Mouse (Mus musculus): ENCODE results near the gene Hsh2d. TPM values are rescaled to one million over a fixed set of nuclear protein-coding genes. Genes with fewer than 3 reads are reported as not detected.

The Hsh2d gene
- polyA plus RNA-seq, 1 experiment, result 0.11 TPM

GRCm38 (mm10) chr8:72242226-72242625 lies 52.8 kb downstream of the Hsh2d start:
- no peaks in the 10 kb centered on the region for H3K27me3 ChIP-seq (ENCODE audit: control insufficient read depth, insufficient read depth, low read length)
- 14% methylated on average over 1 of the region's 1 CpGs for WGBS
- DNase-seq, result no peak
- H3K4me3 ChIP-seq (replicated peaks; ENCODE audit: insufficient read depth, low read depth, low read length), result no peak overlapping the region
- no peak for TF ChIP-seq CTCF (IDR thresholded peaks at IDR 0.05; ENCODE audit: borderline replicate concordance, insufficient read depth, low read depth, low read length)
- TF ChIP-seq POLR2A (IDR thresholded peaks at IDR 0.05; ENCODE audit: borderline replicate concordance, insufficient read depth, low read length), result no peak
- H3K27ac ChIP-seq (ENCODE audit: insufficient read depth, low read length), result no peak overlapping the region
- peaks cover 15% of the 10 kb centered on the region for H3K4me1 ChIP-seq (ENCODE audit: control insufficient read depth, insufficient read depth, low read length)

GRCm38 (mm10) chr8:72244610-72245009 lies 55.2 kb downstream of the Hsh2d start:
- Histone ChIP-seq H3K4me3 (replicated peaks; ENCODE audit: insufficient read depth, low read depth, low read length) (no peak overlapping the region), H3K27ac (ENCODE audit: insufficient read depth, low read length) (no peak overlapping the region), H3K27me3 (ENCODE audit: control insufficient read depth, insufficient read depth, low read length) (no peaks in the 10 kb centered on the region), H3K4me1 (ENCODE audit: control insufficient read depth, insufficient read depth, low read length) (peaks cover 15% of the 10 kb centered on the region)
- TF ChIP-seq CTCF (IDR thresholded peaks at IDR 0.05; ENCODE audit: borderline replicate concordance, insufficient read depth, low read depth, low read length) (no peak), POLR2A (IDR thresholded peaks at IDR 0.05; ENCODE audit: borderline replicate concordance, insufficient read depth, low read length) (no peak)
- no peak for DNase-seq
- WGBS, result 68% methylated on average over 2 of the region's 2 CpGs

Other genes starting within 250 kb of the Hsh2d start
- 20.6 and 24.0 TPM in 2 replicates for gene Zfp961, start 238.6 kb upstream of the Hsh2d start, polyA plus RNA-seq (2012; rRNA removed)
- gene Cyp4f18, start 180.0 kb upstream of the Hsh2d start, polyA plus RNA-seq (2012; rRNA removed), result 0.18 and 0.24 TPM in 2 replicates
- 0.10 TPM in 1 of 2 replicates, not detected in the other for gene Olfr372, start 148.4 kb upstream of the Hsh2d start, polyA plus RNA-seq (2012; rRNA removed)
- not detected in 2 replicates for gene Olfr373, start 106.5 kb upstream of the Hsh2d start, polyA plus RNA-seq (2012; rRNA removed)
- not detected in 2 replicates for gene Olfr374, start 82.6 kb upstream of the Hsh2d start, polyA plus RNA-seq (2012; rRNA removed)
- 40.2 and 43.5 TPM in 2 replicates for gene Tpm4, start 54.7 kb upstream of the Hsh2d start, polyA plus RNA-seq (2012; rRNA removed)
- gene Rab8a, start 28.4 kb upstream of the Hsh2d start, polyA plus RNA-seq (2012; rRNA removed), result 67.6 and 68.7 TPM in 2 replicates
- gene Cib3, start 23.2 kb downstream of the Hsh2d start, polyA plus RNA-seq (2012; rRNA removed), result not detected in 2 replicates
- gene Gm11034, start 24.0 kb downstream of the Hsh2d start, polyA plus RNA-seq (2012; rRNA removed), result not detected in 2 replicates
- 71.2 and 78.5 TPM in 2 replicates for gene Fam32a, start 30.1 kb downstream of the Hsh2d start, polyA plus RNA-seq (2012; rRNA removed)
- 109 and 112 TPM in 2 replicates for gene Ap1m1, start 50.4 kb downstream of the Hsh2d start, polyA plus RNA-seq (2012; rRNA removed)
- 3.9 TPM in 2 replicates for gene Gm10282, start 115.6 kb downstream of the Hsh2d start, polyA plus RNA-seq (2012; rRNA removed)
- gene Klf2, start 129.4 kb downstream of the Hsh2d start, polyA plus RNA-seq (2012; rRNA removed), result 6.3 and 7.1 TPM in 2 replicates
- gene Eps15l1, start 231.8 kb downstream of the Hsh2d start, polyA plus RNA-seq (2012; rRNA removed), result 74.4 and 77.9 TPM in 2 replicates

Data from cerebellum, adult 2 months (tissue).